Mouse (Mus musculus): ENCODE measurements around the gene Ubr2. TPM values are rescaled to one million over a fixed set of nuclear protein-coding genes. Genes with fewer than 3 reads are reported as not detected.

The Ubr2 gene
- polyA plus RNA-seq, 1 experiment from 2014 or later: 23.8 TPM

DNA sequence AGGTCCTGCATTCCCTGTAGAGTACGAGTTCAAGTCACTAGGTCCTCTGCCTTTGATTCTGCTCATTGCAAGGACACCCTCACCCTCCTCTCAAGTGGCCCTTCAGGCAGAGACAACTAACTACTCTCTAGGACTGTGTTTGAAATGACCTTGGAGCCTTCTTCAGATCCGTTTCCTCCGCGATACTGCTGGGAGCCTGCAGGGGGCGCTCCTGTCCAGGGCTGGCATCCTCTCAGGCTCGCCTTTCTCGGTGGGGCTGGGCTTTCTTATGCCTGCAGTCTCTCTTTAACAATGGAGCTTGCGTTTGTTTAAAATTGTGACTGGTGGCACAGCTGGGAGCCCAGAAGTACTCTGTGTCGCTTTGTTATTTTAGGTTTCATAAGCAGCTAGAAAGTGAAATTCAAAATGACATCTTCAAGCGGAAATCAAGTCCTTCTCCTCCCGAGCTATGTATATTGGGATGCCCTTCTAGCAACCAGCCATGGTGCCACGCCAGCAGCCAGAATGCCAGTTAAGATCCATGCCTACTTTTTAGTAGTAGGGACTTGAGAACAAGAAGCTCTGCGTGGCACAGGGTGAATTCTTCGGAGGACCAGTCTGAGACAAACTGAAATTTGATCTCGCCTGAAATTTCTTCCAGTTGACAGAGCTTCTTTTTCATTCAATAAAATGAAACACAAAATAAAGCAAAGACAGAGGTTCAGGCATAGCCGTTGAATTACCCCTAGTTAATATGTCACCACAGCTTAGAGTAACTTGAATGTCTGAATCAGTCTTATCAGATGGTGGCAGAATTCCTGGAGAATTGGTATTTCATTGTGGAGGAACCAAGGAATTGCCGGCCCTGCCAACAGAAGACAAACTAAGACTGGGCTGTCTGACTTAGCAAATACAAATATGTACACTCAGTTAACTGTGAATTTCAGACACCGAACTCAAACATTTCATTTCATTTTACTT lies 28.8 kb upstream of the Ubr2 start:
- H3K4me3 ChIP-seq (ENCODE audit: low read depth, low read length): no peak overlapping the region; the same call in 1 of the 2 replicates
- ATAC-seq (ENCODE audit: low FRiP score) (peak; percentile 53), DNase-seq (ENCODE audit: low spot score) (peak; percentile 93)
- no peaks in the 10 kb centered on the region for H3K27me3 ChIP-seq (ENCODE audit: control insufficient read depth, insufficient read depth, low read length)
- H3K4me1 ChIP-seq (replicated peaks; ENCODE audit: control insufficient read depth, insufficient read depth, low read length): no peaks in the 10 kb centered on the region
- H3K36me3 ChIP-seq (ENCODE audit: control insufficient read depth, insufficient read depth, low read length): no peaks in the 10 kb centered on the region
- no peaks in the 10 kb centered on the region for H3K9me3 ChIP-seq (ENCODE audit: control insufficient read depth, low read length)
- no peak overlapping the region for H3K27ac ChIP-seq (ENCODE audit: low read depth, low read length)
- WGBS: 23% methylated on average over 18 of the region's 18 CpGs
- no peak overlapping the region; the same call in 1 of the 2 replicates for H3K4me2 ChIP-seq (replicated peaks; ENCODE audit: low read depth, low read length)
- H3K9ac ChIP-seq (ENCODE audit: low read depth, low read length): peak overlapping the region; percentile 46

DNA sequence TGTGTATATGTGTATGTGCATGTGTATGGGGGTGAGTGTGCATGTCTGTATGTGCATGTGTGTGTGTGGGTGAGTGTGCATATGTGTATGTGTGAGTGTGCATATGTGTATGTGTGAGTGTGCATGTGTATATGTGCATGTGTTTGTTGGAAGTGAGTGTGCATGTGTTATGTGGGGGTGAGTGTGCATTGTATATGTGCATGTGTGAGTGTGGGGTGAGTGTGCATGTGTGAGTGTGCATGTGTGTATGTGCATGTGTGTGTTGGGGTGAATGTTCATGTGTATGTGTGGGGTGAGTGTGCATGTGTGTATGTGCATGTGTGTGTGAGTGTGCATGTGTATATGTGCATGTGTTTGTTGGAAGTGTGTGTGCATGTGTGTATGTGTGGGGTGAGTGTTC lies 24.2 kb upstream of the Ubr2 start:
- Histone ChIP-seq H3K27ac (ENCODE audit: low read depth, low read length) (no peak overlapping the region), H3K36me3 (ENCODE audit: control insufficient read depth, insufficient read depth, low read length) (no peaks in the 10 kb centered on the region), H3K9me3 (ENCODE audit: control insufficient read depth, low read length) (no peaks in the 10 kb centered on the region), H3K4me1 (replicated peaks; ENCODE audit: control insufficient read depth, insufficient read depth, low read length) (no peaks in the 10 kb centered on the region), H3K4me3 (ENCODE audit: low read depth, low read length) (no peak overlapping the region), H3K9ac (ENCODE audit: low read depth, low read length) (no peak overlapping the region), H3K27me3 (ENCODE audit: control insufficient read depth, insufficient read depth, low read length) (no peaks in the 10 kb centered on the region), H3K4me2 (replicated peaks; ENCODE audit: low read depth, low read length) (no peak overlapping the region)
- ATAC-seq (ENCODE audit: low FRiP score) (no peak), DNase-seq (ENCODE audit: low spot score) (no peak)

DNA sequence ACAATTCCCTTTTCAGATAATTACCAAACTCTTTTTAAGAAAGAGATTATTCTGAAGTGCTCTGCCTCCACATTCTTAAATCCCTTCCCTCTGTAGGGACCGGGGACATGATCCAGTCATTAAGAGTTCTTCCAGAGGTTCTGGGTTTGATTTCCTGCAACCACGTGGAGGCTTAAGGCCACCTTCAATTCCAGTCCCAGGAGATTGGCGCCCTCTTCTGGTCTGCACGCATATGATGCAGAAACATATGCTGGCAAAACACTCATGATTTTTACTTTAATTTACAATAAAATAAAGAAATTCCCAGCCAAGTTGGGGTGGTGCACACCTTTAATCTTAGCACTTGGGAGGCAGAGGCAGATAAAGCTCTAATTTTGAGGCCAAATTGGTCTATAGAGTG lies 23.3 kb upstream of the Ubr2 start:
- H3K27ac ChIP-seq (ENCODE audit: low read depth, low read length): no peak overlapping the region

DNA sequence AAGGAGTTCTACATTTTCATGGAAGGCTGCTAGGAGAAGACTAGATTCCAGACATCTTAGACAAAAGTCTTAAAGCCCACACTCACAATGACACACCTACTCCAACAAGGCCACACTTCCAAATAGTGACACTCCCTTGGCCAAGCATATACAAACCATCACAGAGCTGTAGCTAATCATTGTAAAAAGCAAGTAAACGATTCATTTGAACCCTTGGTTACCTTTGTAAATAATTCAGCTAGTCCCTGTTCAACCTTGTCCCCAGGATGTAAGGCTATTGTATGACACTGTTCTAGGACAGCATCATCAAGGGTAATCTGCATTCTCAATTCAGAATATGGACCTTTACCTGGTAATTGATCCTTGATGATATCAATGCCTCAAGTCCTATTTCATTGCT lies 14.4 kb upstream of the Ubr2 start:
- H3K4me2 ChIP-seq (replicated peaks; ENCODE audit: low read depth, low read length): no peak overlapping the region
- H3K27me3 ChIP-seq (ENCODE audit: control insufficient read depth, insufficient read depth, low read length): no peaks in the 10 kb centered on the region
- H3K4me3 ChIP-seq (ENCODE audit: low read depth, low read length): no peak overlapping the region
- H3K9me3 ChIP-seq (ENCODE audit: control insufficient read depth, low read length): no peaks in the 10 kb centered on the region
- ATAC-seq (ENCODE audit: low FRiP score) (no peak), DNase-seq (ENCODE audit: low spot score) (no peak)
- no peak overlapping the region for H3K27ac ChIP-seq (ENCODE audit: low read depth, low read length)
- no peaks in the 10 kb centered on the region for H3K4me1 ChIP-seq (replicated peaks; ENCODE audit: control insufficient read depth, insufficient read depth, low read length)
- WGBS: 83% methylated on average over 1 of the region's 1 CpGs
- no peak overlapping the region for H3K9ac ChIP-seq (ENCODE audit: low read depth, low read length)
- no peaks in the 10 kb centered on the region for H3K36me3 ChIP-seq (ENCODE audit: control insufficient read depth, insufficient read depth, low read length)

More for the DNA sequence above, 23.3 kb upstream of the Ubr2 start:
- ATAC-seq (ENCODE audit: low FRiP score) (no peak), DNase-seq (ENCODE audit: low spot score) (peak; percentile 71)
- Histone ChIP-seq H3K9ac (ENCODE audit: low read depth, low read length) (no peak overlapping the region), H3K4me3 (ENCODE audit: low read depth, low read length) (no peak overlapping the region), H3K27me3 (ENCODE audit: control insufficient read depth, insufficient read depth, low read length) (no peaks in the 10 kb centered on the region), H3K9me3 (ENCODE audit: control insufficient read depth, low read length) (no peaks in the 10 kb centered on the region), H3K4me2 (replicated peaks; ENCODE audit: low read depth, low read length) (no peak overlapping the region), H3K36me3 (ENCODE audit: control insufficient read depth, insufficient read depth, low read length) (no peaks in the 10 kb centered on the region), H3K4me1 (replicated peaks; ENCODE audit: control insufficient read depth, insufficient read depth, low read length) (no peaks in the 10 kb centered on the region)
- WGBS: 3% methylated on average over 4 of the region's 4 CpGs

DNA sequence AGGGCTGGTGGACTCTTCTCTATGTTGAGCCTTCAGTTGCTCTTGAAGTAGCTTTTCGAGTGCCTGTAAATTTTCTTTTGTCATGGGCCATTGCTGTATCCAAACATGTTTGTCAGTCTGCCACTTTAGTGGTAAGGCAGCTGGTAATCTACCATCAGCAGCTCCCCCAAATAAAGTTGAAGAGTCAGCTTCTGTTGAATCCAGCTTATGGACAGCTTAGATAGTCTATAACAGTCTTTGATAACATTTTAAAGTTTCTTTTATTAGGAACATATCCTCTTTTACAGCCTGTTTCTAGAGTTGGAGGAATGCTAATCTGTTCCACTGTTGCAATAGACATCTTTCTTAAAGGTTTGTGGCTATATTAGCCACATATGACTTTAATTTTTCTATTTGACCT lies 13.0 kb upstream of the Ubr2 start:
- Histone ChIP-seq H3K9ac (ENCODE audit: low read depth, low read length) (no peak overlapping the region), H3K27ac (ENCODE audit: low read depth, low read length) (no peak overlapping the region), H3K4me2 (replicated peaks; ENCODE audit: low read depth, low read length) (no peak overlapping the region), H3K4me1 (replicated peaks; ENCODE audit: control insufficient read depth, insufficient read depth, low read length) (no peaks in the 10 kb centered on the region), H3K9me3 (ENCODE audit: control insufficient read depth, low read length) (no peaks in the 10 kb centered on the region), H3K27me3 (ENCODE audit: control insufficient read depth, insufficient read depth, low read length) (no peaks in the 10 kb centered on the region), H3K4me3 (ENCODE audit: low read depth, low read length) (no peak overlapping the region), H3K36me3 (ENCODE audit: control insufficient read depth, insufficient read depth, low read length) (no peaks in the 10 kb centered on the region)
- no peak for DNase-seq (ENCODE audit: low spot score)
- no peak for ATAC-seq (ENCODE audit: low FRiP score)
- 76% methylated on average over 1 of the region's 1 CpGs for WGBS

DNA sequence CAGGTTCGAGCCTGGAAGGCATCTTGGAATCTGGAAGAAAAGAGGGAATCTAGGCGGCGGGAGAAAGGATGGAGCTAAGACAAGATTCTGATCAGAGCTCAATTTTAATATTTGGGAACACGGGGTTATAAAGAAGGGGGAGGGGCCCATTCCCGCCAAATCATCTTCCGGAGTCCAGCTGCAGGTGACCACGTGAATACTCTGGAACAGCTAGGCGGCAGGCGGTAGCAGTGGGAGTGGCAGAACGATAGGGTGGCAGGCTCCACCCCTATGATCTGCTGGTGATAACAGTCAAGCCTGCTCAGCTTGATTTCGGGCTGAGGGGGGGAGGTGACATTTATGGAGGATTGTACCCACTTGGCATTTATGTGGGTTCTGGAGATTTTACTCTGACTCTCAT lies 2.5 kb upstream of the Ubr2 start:
- H3K9me3 ChIP-seq (ENCODE audit: control insufficient read depth, low read length): no peaks in the 10 kb centered on the region
- H3K9ac ChIP-seq (ENCODE audit: low read depth, low read length): no peak overlapping the region
- DNase-seq (ENCODE audit: low spot score) (no peak), ATAC-seq (ENCODE audit: low FRiP score) (no peak)
- 43% methylated on average over 11 of the region's 11 CpGs for WGBS
- H3K4me2 ChIP-seq (replicated peaks; ENCODE audit: low read depth, low read length): no peak overlapping the region
- no peaks in the 10 kb centered on the region for H3K36me3 ChIP-seq (ENCODE audit: control insufficient read depth, insufficient read depth, low read length)
- no peak overlapping the region for H3K4me3 ChIP-seq (ENCODE audit: low read depth, low read length)
- H3K27me3 ChIP-seq (ENCODE audit: control insufficient read depth, insufficient read depth, low read length): no peaks in the 10 kb centered on the region
- no peak overlapping the region for H3K27ac ChIP-seq (ENCODE audit: low read depth, low read length)
- H3K4me1 ChIP-seq (replicated peaks; ENCODE audit: control insufficient read depth, insufficient read depth, low read length): no peaks in the 10 kb centered on the region

DNA sequence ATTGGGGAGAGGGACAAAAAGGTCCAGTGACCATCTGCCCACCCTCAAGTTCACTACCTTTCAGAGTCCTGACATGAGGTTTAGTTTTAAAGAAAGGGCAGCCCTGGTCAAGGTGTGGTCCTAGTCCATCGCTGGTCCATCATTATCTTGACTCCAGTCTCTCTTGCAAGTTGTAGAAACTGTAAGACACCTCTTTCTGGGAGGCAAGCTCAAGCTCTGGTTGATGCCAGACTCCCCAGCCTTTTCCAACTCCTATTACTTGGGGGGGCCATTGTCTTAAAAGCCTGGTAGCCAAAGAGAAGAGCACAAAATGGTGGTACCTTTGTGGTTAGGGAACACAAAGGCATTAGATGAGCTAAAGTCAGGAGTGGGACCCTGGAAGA lies 1.3 kb upstream of the Ubr2 start:
- DNase-seq (ENCODE audit: low spot score) (no peak), ATAC-seq (ENCODE audit: low FRiP score) (no peak)
- no peaks in the 10 kb centered on the region for H3K4me1 ChIP-seq (replicated peaks; ENCODE audit: control insufficient read depth, insufficient read depth, low read length)
- WGBS: 91% methylated on average over 1 of the region's 1 CpGs
- no peak overlapping the region for H3K9ac ChIP-seq (ENCODE audit: low read depth, low read length)
- no peaks in the 10 kb centered on the region for H3K36me3 ChIP-seq (ENCODE audit: control insufficient read depth, insufficient read depth, low read length)
- no peak overlapping the region for H3K27ac ChIP-seq (ENCODE audit: low read depth, low read length)
- H3K4me3 ChIP-seq (ENCODE audit: low read depth, low read length): no peak overlapping the region
- H3K9me3 ChIP-seq (ENCODE audit: control insufficient read depth, low read length): no peaks in the 10 kb centered on the region
- H3K4me2 ChIP-seq (replicated peaks; ENCODE audit: low read depth, low read length): no peak overlapping the region
- H3K27me3 ChIP-seq (ENCODE audit: control insufficient read depth, insufficient read depth, low read length): no peaks in the 10 kb centered on the region

DNA sequence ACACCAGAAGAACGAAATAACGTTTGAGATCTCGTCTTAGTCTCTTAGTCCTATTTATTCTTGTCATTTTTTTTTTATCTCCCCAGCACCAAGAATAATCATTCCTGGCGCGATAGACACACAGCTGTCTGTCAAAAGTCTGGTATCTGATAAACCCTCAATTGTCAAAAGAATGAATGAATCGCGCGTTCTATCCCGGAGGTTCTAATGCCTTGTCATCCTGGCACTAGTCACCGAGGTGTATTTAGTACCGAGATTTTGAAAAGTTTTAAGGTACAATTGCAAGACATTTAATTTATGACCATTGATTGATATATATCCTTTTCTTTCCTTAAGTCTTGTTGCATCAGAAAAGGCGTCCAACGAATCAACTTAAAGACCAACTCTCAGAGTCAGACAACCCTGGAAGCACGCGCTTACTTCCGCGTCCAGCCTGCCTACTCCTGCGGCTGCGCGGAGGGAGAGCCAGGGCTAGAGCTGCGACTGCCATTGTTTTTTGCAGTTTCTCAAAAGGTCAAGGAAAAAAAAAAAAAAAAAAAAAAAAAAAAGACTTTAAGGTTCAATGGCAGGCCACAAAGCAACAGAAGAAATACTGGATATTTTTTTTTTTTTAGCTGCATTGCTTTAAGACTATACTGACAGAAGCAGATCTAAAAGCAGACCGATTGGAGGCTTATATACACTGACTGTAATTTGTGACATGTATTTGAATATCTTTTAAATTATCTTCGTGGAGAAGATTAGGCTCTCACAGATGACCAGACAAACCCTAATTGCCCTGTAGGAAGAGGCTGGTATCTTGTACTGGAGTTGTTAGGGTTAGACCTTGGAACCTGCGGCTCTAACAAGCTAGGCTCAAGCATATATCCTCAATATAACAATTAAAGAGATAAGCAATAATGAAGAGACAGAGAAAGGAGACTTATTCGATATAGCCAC lies 635 bp upstream of the Ubr2 start:
- no peaks in the 10 kb centered on the region for H3K36me3 ChIP-seq (ENCODE audit: control insufficient read depth, insufficient read depth, low read length)
- no peaks in the 10 kb centered on the region for H3K27me3 ChIP-seq (ENCODE audit: control insufficient read depth, insufficient read depth, low read length)
- DNase-seq (ENCODE audit: low spot score) (peak; percentile 80), ATAC-seq (ENCODE audit: low FRiP score) (peak; percentile 73)
- no peaks in the 10 kb centered on the region for H3K9me3 ChIP-seq (ENCODE audit: control insufficient read depth, low read length)
- H3K27ac ChIP-seq (ENCODE audit: low read depth, low read length): no peak overlapping the region
- 13% methylated on average over 25 of the region's 25 CpGs for WGBS
- H3K4me3 ChIP-seq (ENCODE audit: low read depth, low read length): peak overlapping the region; percentile 84
- peak overlapping the region; percentile 83; the same call in 1 of the 2 replicates for H3K9ac ChIP-seq (ENCODE audit: low read depth, low read length)
- peak overlapping the region; percentile 73 for H3K4me2 ChIP-seq (replicated peaks; ENCODE audit: low read depth, low read length)
- H3K4me1 ChIP-seq (replicated peaks; ENCODE audit: control insufficient read depth, insufficient read depth, low read length): no peaks in the 10 kb centered on the region

All from hindbrain, embryonic 11.5 days (tissue).